Mouse (Mus musculus): ENCODE data around the gene Gm16440. TPM values are rescaled to one million over a fixed set of nuclear protein-coding genes. Genes with fewer than 3 reads are reported as not detected.
"Not testable (repeated sequence)": the region's sequence is repeated elsewhere in the genome, so short reads cannot be mapped to it uniquely, and the experiment has no call there.

Gm16440 gene
- not detected in 2 replicates for polyA plus RNA-seq (2015; fragmentation: Nextera tagmentation; extraction: Ambion mirVana)

DNA sequence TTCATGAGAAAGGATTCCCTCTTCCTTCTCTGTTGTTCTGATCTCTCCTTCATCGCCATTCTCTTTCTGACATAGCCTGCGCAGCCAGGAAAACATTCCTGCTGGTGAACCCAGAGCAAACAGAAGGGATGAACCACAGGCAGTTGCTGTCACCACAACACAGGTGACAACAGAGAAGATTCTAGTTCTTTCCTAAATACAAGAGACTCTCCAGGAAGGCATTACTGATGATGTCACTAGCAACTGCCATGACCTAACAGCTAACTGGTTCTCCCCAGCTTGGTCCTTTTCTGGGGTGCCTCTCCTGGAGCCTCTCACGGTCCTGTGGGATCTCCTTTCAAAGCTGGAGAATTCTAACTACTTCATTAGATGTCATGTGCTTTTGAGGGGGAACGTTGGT is at the start of gene Gm16440:
TSS of gene Gm16440 (minus strand) at position 101 of the 400 bp plus-strand sequence.
- not testable (repeated sequence) for ATAC-seq (ENCODE audit: extremely low read depth, insufficient number of reproducible peaks, low FRiP score, low TSS enrichment); H3K4me2 ChIP-seq
- WGBS = 81% methylated on average over 2 of the region's 4 CpGs

GRCm38 (mm10) chr14:6426766-6427165 is 36.6 kb upstream of the Gm16440 start:
- WGBS = 6% methylated on average over 9 of the region's 42 CpGs
- ATAC-seq (ENCODE audit: extremely low read depth, insufficient number of reproducible peaks, low FRiP score, low TSS enrichment); H3K27ac ChIP-seq (replicated peaks); H3K4me1 ChIP-seq; H3K36me3 ChIP-seq; H3K9me3 ChIP-seq; H3K27me3 ChIP-seq (replicated peaks); H3K9ac ChIP-seq: not testable (repeated sequence)
- Histone ChIP-seq H3K4me3 (peak overlapping the region; percentile 43), H3K4me2 (peak overlapping the region; percentile 61)

More for the DNA sequence above, at the start of gene Gm16440:
- not testable (repeated sequence) for H3K9me3 ChIP-seq; H3K27me3 ChIP-seq (replicated peaks); H3K36me3 ChIP-seq; H3K9ac ChIP-seq; H3K4me1 ChIP-seq; H3K27ac ChIP-seq (replicated peaks); H3K4me3 ChIP-seq

- H3K36me3 ChIP-seq; ATAC-seq (ENCODE audit: extremely low read depth, insufficient number of reproducible peaks, low FRiP score, low TSS enrichment); H3K27me3 ChIP-seq (replicated peaks); H3K9me3 ChIP-seq; H3K27ac ChIP-seq (replicated peaks); H3K4me1 ChIP-seq: not testable (repeated sequence)
- WGBS = 12% methylated on average over 22 of the region's 22 CpGs
- H3K4me2 ChIP-seq = peak overlapping the region; percentile 61
- 0 out of 2 replicates have a peak overlapping the region, but pooled peaks have one; percentile 28 for H3K9ac ChIP-seq
- H3K4me3 ChIP-seq = peak overlapping the region; percentile 43
Observed at GRCm38 (mm10) chr14:6426353-6426752, 36.2 kb upstream of the Gm16440 start.

DNA sequence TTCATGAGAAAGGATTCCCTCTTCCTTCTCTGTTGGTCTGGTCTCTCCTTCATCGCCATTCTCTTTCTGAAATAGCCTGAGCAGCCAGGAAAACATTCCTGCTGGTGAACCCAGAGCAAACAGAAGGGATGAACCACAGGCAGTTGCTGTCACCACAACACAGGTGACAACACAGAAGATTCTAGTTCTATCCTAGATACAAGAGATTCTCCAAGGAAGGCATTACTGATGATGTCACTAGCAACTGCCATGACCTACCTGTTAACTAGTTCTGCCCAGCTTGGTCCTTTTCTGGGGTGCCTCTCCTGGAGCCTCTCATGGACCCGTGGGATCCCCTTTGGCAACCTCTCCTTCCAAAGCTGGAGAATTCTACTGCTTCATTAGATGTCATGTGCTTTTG is 22.3 kb upstream of the Gm16440 start, which contains the start of gene Gm3591:
TSS of gene Gm3591 (minus strand) at position 101 of the 400 bp plus-strand sequence.
- no CpG with 5 or more reads among the region's 2 CpGs for WGBS

GRCm38 (mm10) chr14:6343578-6343977 is 46.5 kb downstream of the Gm16440 start, which contains the start of gene Gm3618:
Gene Gm3618 (minus strand): TSS chr14:6343678.
- not testable (repeated sequence) for H3K4me3 ChIP-seq; H3K27ac ChIP-seq (replicated peaks); H3K9ac ChIP-seq; ATAC-seq (ENCODE audit: extremely low read depth, insufficient number of reproducible peaks, low FRiP score, low TSS enrichment); H3K36me3 ChIP-seq; H3K4me1 ChIP-seq; H3K9me3 ChIP-seq; H3K4me2 ChIP-seq; H3K27me3 ChIP-seq (replicated peaks)
- WGBS = no CpG with 5 or more reads among the region's 10 CpGs

More for the DNA sequence above, 22.3 kb upstream of the Gm16440 start, which contains the start of gene Gm3591:
- not testable (repeated sequence) for H3K27me3 ChIP-seq (replicated peaks); H3K4me1 ChIP-seq; ATAC-seq (ENCODE audit: extremely low read depth, insufficient number of reproducible peaks, low FRiP score, low TSS enrichment); H3K9ac ChIP-seq; H3K4me2 ChIP-seq; H3K36me3 ChIP-seq; H3K27ac ChIP-seq (replicated peaks); H3K9me3 ChIP-seq; H3K4me3 ChIP-seq

Other genes with a start within 250 kb of the Gm16440 start
- not detected in 2 replicates for gene Gm21560, start 171.0 kb downstream of the Gm16440 start, polyA plus RNA-seq (2015; fragmentation: Nextera tagmentation; extraction: Ambion mirVana)
- 2.6 and 3.0 TPM in 2 replicates for gene Gm3411, start 103.1 kb downstream of the Gm16440 start, polyA plus RNA-seq (2015; fragmentation: Nextera tagmentation; extraction: Ambion mirVana)
- gene Gm21103, start 85.5 kb downstream of the Gm16440 start, polyA plus RNA-seq (2015; fragmentation: Nextera tagmentation; extraction: Ambion mirVana) = 0.32 and 0.36 TPM in 2 replicates
- not detected in 2 replicates for gene Gm3618, start 46.6 kb downstream of the Gm16440 start, polyA plus RNA-seq (2015; fragmentation: Nextera tagmentation; extraction: Ambion mirVana)
- gene Gm3591, start 22.2 kb upstream of the Gm16440 start, polyA plus RNA-seq (2015; fragmentation: Nextera tagmentation; extraction: Ambion mirVana) = 1.9 and 3.8 TPM in 2 replicates
- gene Gm3594, start 54.3 kb upstream of the Gm16440 start, polyA plus RNA-seq (2015; fragmentation: Nextera tagmentation; extraction: Ambion mirVana) = not detected in 2 replicates
- not detected in 2 replicates for gene Gm8356, start 147.0 kb upstream of the Gm16440 start, polyA plus RNA-seq (2015; fragmentation: Nextera tagmentation; extraction: Ambion mirVana)
- 0.74 and 0.82 TPM in 2 replicates for gene Gm3629, start 200.3 kb upstream of the Gm16440 start, polyA plus RNA-seq (2015; fragmentation: Nextera tagmentation; extraction: Ambion mirVana)
- gene Gm3460, start 232.1 kb upstream of the Gm16440 start, polyA plus RNA-seq (2015; fragmentation: Nextera tagmentation; extraction: Ambion mirVana) = not detected in 2 replicates

Data from heart, embryonic 13.5 days (tissue).